Mouse (Mus musculus): Measurements from ENCODE around the gene Adck1.
A peak's percentile ranks its signal among the peaks of the same experiment; 100 is the strongest.
"Not testable (repeated sequence)": the region's sequence is repeated elsewhere in the genome, so short reads cannot be mapped to it uniquely, and the experiment has no call there.

The Adck1 gene

DNA sequence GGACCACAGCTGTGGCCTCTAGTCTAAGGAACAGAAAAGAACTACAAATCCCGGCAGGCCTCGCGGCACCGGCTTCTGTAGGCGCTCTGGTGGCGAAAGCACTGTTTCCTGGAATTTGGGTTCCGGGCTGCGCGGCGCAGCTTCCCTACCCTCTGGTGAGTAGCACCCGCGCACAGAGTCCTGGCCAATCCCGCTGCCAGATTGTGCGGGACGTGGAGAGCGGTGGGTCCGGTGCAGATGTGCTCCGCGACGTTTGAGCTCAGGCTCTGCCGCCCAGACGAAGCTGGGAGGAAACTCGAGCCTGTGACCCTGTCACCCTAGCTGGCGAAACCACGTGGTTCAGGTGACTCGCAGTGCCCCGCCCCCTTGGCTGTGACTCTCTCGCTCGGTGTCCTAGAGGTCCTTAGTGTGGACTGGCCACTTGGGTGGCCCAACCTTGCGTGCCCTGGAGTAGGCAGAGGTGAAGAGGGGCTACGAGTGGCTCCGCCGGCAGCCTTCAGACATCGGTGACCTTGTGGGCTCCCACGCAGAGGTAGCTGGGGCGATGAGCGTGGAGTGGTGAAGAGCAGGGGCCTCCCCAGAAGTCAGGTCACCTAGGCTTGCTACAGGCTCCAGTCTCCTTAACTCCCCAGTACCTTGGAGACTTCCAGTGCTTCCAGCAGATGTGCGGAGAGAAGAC, at the start of gene Adck1:
TSS of gene Adck1 (plus strand) at position 114 of the 679 bp plus-strand sequence.
- DNase-seq, result peak; percentile 92

DNA sequence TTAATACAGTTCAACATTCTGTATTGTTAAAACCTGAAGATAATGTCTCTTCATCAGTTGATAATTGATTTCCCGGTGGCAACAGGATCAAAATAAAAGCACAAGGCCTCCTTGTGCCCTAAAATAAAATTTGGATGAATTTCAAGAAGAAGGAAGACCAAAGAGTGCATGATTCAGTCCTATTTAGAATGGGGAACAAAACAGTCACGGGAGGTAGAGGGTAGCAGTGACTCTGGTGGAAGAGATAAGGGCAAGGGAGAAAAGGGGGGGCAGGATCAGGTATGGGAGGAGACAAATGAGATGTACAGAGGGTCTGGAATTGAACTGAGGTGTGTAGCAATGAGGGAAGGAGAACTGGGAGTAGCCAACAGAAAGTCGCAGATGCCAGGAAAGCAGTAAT, 45.8 kb upstream of the Adck1 start:
- DNase-seq, result no peak

DNA sequence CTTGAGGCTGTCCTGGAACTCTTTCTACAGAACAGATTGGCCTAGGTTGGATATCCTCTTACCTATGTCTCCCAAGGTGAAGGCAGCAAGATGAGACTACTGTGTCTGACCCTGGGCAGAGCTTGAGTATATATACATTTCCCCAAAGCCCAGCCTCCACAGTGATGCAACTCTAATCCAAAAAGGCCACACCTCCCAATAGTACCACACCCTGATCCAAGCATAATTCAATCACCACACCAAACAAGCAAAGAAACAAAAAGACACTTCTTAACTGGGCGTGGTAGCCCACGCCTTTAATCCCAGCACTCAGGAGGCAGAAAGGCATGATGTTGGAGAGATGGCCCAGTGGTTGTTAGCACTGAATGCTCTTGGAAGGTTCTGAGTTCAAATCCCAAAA, 36.4 kb upstream of the Adck1 start, which contains the start of gene Gm5039:
TSS of gene Gm5039 (minus strand) at position 101 of the 400 bp plus-strand sequence.
- DNase-seq, result not testable (repeated sequence)

DNA sequence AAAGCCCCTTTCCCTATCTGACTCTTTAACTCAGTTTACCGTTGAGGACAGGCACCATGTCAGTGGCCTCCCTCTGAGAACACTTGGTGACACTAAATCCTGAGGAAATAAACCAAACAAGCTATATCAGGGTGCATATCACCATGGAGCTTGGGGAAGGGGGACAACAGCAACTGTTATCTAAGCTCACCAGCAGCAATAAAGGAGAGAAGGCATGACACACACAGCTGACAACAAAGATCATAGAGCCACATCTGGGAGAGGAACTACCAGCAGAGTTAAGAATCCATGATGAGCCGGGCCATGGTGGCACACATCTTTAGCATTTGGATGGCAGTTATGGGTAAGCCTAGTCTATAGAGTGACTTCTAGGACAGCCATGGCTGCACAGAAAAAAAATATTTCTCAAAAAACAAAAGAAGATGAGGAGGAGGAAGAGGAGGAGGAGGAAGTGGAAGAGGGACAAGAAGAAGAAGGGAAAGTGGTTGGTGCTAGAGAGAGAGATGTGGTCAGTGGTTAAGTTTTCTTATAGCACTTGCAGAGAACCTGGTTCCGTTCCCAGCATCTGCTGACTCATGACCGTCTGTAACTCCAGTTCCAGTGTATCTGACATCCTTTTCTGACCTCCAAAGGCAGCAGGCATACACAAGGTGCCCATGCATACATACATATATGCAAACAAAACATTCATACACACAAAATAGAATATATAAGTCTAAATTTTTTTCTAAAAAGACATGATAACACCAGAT, 23.5 kb upstream of the Adck1 start:
- DNase-seq, result not testable (repeated sequence)

DNA sequence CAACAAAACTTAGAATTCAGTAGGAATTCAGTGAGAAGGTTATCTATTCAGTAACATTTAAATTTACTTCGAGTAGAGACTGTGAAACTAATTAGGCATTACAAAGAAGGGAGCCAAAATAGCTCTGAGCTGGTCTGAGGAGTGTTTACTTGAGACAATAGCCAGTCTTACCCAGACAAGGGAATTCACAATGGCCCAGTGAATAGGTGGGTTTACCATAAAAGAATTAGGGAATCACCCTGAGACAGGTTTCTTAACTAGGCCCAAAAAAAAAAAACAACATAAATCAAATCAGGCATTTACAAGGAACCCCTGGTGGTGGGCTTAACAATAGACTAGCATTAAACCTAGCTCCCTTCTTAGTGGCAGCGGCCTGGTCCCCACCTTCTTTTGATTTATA, 19.1 kb upstream of the Adck1 start:
- not testable (repeated sequence) for DNase-seq

DNA sequence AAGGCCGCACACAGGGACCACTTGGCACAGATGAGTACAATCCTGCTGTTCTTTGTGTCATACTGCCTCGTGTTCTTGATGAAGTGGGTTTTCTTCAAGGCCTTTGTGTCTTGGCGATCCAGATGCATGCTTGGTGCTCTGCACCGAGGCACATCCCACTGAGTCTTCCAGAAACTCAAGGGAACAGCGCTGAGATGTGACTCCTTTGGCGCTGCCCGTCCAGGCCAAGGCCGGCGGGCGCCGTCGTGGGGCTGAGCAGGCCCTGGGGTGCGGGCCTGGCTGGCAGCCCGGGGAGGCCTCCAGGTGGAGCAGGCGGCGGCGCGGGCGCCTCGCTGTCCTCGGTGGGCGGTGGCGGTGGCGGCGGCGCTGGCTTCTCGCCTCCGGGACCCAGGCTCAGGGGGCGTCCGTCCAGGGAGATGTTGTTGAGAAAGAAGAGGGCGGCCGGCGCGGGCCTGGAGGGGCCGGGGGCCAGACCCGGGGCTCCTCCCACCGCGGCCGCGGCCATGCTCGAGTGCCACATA, 6.1 kb upstream of the Adck1 start:
- DNase-seq, result no peak

DNA sequence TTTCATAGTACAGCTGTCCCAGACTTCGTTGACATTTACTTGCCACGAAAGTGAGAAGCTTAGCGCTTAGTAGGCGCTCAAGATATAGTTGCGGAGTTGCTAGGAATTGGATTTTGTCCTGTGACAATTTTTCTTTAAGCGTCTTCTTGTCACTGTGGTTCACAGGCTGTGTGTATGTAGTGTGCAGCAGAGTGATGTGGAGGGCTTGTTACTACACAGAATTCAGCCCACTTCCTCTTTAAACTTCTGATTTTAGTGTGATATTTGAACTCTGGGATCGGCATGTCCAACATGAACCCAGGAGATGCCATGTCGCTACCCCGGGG, 729 bp downstream of the Adck1 start:
- no peak for DNase-seq

DNA sequence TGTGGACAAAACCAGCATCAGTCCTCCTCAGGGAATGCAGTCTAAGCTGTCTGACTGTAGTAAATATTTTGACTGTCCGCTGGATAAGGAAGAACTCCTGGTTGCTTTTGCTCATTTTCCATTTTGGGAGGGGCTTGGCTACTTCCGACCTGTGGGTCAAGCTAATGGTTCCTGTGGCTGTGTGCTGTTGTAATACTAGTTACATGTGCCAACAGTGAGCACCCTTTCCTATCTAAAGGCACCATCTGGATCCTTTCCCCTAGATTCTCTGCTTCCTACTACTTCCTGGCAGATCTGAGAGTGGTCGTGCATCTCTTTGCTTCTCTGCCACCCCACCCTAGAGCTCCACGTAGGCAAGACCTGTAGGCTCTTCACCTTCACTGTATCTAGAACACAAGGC, 7.3 kb downstream of the Adck1 start:
- no peak for DNase-seq

DNA sequence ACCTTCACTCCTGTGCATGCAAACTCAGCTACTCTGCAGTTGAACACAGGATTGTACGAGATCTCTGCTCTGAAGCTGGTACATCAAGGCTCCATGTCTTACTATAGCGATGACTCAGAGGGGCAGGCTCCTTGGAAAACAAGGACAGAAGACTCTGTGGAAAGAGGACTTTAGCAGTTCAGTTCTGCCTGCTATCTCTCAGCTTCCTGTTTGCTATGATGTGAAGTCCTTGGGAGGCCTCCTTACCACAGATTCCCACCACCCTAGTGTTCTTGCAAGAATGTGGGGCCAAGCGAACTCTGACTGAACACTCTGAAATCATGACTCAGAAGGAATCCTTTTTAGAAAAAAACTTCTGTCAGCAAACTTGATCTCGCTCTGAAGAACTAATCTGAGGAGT, 8.3 kb downstream of the Adck1 start:
- no peak for DNase-seq

DNA sequence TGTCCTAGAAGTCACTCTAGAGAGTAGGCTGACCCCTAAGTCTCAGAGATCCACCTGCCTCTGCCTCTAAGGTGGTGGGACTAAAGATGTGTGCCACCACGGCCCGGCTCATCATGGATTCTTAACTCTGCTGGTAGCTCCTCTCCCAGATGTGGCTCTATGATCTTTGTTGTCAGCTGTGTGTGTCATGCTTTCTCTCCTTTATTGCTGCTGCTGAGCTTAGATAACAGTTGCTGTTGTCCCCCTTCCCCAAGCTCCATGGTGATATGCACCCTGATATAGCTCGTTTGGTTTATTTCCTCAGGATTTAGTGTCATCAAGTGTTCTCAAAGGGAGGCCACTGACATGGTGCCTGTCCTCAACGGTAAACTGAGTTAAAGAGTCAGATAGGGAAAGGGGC, 9.3 kb downstream of the Adck1 start:
- not testable (repeated sequence) for DNase-seq

DNA sequence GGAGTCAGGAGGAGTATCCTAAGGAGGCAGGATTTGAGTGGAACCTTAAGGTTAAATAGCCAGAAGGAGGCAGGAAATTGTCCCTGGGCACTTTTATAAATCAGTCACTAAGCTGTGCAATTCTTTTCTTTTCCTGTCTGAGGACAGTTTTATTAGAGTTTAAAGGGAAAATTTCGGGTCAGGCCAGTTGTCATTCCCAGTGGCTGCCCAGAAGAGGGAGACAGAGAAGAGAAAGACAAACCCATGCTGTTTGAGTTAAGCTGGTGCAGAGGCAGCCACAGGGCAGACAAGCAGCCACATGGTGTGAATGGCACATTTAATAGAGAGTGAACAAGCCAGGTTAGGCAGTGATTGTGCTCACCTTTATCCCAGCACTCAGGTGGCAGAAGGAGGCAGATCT, 10.0 kb downstream of the Adck1 start:
- not testable (repeated sequence) for DNase-seq

DNA sequence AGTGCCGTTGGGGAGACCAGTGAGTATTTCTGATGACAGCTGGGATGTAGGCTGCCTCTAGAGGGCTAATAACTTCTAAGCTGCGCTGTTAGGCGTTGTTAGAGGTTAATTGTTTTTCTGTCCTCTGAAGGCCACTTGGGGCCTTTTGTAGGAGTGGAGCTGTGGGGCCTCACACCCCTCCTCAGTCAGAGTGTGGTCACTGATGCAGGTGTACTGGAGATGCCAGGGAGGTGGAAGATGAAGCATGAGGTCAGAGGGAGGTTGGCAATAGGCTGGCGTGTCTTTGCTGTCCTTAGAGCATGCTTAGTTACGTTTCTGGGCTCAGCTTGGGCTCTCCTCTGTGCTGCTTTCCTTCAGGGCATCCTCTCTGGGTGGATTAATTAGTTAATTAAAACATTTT, 11.7 kb downstream of the Adck1 start:
- no peak for DNase-seq

DNA sequence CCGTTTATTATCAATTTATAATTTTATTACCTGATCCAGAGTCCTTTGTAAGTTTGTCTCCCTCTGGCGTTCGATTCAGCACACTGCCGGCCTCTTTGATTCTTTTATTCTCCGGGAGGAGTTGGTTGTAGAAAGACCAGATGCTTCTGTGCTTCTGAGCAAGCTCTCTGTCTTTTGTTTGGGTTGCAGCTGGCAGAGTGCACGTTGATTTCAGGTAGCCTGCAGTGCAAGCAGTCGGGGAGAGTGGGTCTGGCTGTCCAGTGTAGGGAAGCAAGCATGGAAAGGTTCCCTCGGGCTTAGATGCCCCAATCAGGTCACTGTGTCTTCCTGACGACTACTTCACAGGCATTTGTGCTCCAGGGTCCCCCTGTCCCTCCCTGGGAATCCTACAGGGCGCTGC, 16.5 kb downstream of the Adck1 start:
- DNase-seq, result no peak

DNA sequence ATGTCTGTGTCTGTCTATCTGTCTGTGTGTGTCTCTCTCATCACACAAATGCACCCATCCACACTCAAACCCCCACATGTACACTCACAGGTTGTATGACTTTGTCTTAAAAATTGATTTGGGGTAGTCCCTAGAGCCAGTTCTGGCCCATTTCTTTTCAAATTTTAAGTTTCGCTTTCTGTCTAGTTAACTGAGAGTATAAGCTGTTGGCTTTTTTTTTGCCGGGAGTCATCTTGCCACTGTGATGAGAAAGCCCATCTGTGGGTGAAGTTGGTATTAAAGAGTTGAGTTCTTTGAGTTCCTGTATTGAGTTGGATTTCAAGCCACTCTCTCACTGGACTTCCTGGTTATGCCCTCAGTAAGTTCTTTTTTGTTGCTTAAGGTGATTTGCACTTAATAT, 17.9 kb downstream of the Adck1 start:
- no peak for DNase-seq

DNA sequence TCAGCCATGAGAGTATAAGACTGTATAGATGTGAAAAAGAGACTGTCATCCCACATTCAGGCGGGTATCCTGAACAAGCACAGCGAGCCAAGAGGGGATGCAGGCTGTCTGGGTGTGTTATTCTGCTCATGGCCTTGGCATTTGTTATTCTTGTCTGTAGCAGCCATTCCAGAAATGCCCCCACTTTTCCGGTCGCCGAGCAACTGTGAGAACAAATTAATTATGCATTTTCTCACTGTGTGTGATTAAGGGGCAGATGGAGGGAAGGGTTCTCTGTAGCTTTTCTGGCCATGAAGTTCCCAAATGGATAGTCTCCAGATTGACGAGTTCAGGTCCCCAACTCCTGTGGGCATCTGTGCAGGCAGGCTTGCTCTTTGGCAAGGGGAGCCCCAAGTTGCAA, 28.5 kb downstream of the Adck1 start:
- no peak for DNase-seq

DNA sequence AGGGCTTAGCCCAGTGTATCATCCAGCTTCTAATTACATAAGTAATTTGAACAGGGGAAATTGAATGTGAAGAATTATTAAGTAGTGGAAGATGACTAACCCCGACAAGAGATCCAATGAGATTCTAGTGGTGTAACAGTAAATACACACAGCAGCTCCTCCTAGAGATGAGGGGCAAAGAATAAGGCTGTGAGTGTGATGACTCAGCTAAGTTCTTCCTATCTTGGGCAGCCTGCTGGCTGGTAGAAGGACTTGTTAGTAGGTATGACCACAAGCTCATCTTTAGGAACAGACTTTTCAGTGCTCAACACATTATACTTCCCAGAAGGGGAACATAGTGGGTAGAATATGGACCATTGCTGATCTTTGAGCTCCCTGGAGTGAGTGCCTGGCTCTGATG, 38.3 kb downstream of the Adck1 start:
- no peak for DNase-seq

DNA sequence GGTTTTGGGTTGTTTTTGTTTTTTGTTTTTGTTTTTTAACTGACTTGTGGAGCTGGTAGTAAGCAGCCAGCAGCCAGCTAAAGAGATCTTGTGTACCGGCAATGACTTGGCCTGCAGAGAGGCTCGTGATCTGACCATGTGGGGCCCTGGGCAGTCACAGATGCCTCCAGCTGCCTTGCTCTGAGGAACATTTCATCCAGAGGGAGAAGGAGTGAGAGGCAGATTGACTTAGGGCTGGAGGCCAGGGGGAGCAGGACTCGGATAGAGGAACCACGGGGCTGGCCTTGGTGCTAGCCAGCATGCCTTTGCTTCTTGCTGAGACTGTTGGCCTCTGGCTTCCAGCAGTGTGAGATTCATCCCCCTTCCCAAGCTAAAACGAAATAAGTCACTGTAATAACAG, 43.2 kb downstream of the Adck1 start:
- DNase-seq, result no peak

DNA sequence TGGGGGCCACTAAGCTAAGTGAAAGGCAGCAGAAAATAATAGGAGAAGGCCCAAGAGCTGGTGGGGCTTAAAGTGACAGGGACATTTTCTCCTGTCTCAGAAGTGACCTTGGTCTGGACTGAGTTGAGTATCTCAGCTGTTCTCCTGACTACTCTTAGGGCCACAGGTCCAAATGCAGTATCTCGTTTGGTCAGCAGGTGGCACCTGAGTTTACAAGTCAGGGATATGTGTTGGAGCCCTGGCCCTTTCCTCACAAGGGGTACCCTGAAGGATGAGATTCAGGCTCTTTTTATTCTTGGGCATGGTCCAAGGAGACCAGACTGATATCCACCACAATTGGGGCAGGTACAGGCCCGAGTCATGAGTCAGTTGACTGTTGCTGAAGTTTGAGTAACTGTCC, 44.8 kb downstream of the Adck1 start:
- peak; percentile 59 for DNase-seq

DNA sequence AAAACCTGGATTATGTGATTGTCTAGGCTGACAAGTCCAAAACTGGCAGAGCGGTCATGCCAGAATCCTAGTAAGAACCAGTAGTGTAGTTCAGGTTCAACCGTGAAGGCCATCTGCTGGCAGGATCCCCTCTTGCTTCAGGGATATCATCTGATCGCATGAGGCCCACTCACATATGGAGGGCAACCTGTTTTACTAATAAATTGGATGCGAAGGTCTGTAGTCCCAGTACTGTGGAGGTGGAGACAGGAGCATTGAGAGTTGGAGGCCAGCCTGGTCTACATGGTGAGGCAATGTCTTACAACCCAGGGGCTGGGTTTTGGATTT, 47.6 kb downstream of the Adck1 start:
- no peak for DNase-seq

DNA sequence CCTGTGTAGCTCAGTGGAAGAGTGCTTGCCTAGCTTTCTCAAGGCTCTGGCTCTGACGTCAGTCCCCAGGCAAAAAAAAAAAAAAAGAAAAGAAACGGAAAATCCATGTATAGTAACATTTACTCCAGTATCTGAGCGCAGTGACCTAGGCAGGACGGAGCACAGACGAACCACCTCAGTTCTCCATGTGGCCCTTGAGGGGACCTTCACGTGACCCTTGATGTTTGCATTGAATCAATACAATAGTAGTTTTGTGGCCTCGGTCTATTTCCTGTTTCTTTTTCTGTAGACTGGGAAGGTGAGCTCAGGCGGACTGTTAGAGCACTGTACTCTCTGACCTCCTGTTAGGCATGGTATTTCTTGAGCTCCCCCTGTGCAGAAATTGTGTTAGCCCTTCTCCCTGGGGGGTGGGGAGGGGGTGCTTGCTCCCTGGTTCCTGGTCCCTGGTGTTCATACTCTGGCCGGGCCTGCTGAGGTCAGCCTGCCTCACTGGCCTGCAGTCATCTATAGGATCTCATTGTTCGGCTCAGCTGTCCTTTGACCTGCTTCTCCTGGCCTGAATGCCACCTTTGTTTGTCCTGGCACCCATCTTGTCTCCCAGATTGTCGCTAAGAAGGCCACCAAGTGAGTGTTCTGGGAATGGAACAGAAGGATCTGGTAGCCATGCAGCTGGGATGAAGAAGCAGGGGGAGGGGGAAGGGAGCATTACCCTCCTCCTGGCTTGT, 48.1 kb downstream of the Adck1 start:
- no peak for DNase-seq

DNA sequence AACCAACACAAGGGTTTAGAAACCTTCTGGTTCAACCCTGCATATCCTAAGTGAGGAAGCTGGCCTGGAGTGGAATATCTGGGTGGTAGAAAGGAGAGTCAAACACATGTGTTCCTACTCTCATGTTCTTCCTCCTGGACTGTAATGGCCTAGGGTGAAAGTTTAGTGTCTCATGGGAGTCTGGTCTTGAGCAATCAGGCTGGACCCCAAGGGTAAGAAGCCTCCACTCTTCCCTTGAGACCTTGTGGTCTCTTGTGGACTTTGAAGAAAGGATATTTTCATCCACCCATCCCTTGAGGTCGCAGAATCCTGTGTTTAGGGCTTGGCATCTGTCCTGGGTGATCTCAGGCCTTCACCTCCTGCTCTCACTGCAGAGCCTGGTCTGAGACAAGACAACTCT, 52.9 kb downstream of the Adck1 start:
- DNase-seq, result no peak

DNA sequence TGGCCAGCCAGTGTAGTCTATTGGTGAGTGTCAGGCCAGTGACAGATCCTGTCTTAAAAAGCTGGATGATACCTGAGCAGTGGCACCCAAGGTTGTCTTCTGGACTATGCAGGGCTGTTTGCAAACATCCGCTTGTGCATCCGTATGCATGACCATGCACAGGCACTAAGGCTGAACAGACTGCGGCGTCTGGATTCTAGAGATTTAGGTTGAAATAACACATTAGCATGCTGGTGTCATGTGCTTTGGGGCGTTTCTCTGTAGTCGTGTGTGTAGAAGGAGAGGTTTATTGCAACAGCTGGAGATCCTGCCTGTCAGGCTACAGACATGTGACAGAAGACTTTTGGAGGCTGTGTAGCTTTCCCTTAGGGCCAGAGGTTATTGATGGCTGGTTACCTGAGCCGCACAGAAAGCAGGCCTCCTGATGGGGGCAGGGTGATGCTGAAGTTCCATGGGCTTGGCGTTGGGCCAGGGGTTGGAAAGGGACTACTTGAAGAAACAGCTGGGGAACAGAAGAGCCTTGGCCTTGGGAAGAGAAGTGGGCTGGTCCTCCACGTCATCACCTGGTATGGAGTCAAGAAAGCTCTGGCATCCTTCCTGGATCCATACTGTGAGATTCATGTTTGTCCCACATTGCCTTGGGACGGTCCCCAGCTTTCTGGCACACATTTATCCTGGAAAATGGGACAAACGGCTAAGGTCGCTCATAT, 59.7 kb downstream of the Adck1 start:
- DNase-seq, result peak; percentile 14

DNA sequence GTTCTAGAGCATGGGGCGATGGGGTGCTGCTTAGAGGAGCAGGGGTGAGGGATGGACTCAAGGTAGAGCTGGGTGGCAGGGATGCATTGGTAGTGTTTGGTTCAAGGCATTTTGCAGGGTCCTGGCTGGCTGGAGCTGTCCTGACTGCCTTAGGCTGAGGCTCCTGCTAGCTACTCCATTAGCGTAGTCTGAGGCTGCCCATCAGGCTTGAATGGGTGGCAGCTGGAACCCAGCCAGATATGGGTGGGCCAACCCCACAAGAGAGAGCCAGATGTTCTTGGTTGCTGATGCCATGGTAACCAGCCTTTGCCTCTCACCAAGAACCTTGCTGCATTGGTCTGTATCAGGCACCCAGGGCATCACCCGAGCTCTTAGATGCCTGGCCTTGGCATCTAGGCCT, 66.6 kb downstream of the Adck1 start:
- DNase-seq, result no peak
